Mouse (Mus musculus) spleen, adult 2 months (tissue): ENCODE results near the gene Icosl.

Source experiments
- CTCF ChIP-seq: fragments of 200-500 bp; IDR thresholded peaks from 2 replicates; pipeline ENCODE4 v1.5.1; 2011; ENCODE audit warnings: mild to moderate bottlenecking, inconsistent platforms; ENCODE audit not compliant: insufficient read depth, insufficient read length, insufficient replicate concordance; ENCODE audit errors: extremely low read depth
- POLR2A ChIP-seq: fragments of 200-500 bp; IDR thresholded peaks from 2 replicates; pipeline ENCODE4 v1.6.1; 2011; ENCODE audit warnings: low read depth, low read length, inconsistent platforms

DNA sequence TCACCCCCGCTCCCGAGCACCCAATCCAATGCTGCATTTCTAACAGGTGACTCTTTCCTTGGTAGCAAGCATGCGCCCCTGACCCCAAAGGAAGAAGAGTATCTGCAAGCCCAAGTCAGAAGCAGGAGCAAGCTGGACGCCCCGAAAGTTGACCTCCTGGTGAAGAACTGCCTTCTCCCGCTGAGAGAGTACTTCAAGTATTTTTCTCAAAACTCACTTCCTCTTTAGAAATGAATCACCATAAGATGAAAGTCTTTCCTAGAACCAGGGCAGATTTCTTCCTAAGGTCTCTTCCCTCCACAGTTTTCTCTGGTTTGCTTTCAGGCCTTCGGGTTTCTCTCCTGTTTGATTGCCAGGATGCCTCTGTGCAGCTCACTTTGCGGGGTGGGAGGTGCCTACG lies 6.0 kb upstream of the Icosl start:
- TF ChIP-seq POLR2A (no peak), CTCF (no peak)
